Mouse (Mus musculus) forebrain, embryonic 11.5 days (tissue): ENCODE results near the gene Adamts4. TPM values are rescaled to one million over a fixed set of nuclear protein-coding genes. Genes with fewer than 3 reads are reported as not detected.
A peak's percentile ranks its signal among the peaks of the same experiment; 100 is the strongest.

Experiments used
- ATAC-seq: fragments of 200-750 bp; cut with Nextera tagmentation; replicated peaks from 2 replicates; pipeline ENCODE4 v1.8.0; 2017; ENCODE audit warnings: moderate TSS enrichment; ENCODE audit not compliant: low FRiP score
- DNase-seq: peaks from one replicate; pipeline ENCODE4 v3.0.0-alpha.2; 2017; ENCODE audit warnings: low spot score
- H3K27ac ChIP-seq: fragments of 300-500 bp; sonication (generic); 2 replicates; pipeline ENCODE4 v1.5.1; 2014; ENCODE audit warnings: low read depth, low read length
- H3K27me3 ChIP-seq: fragments of 300-500 bp; sonication (generic); 2 replicates; pipeline ENCODE4 v1.6.1; 2014; ENCODE audit warnings: mild to moderate bottlenecking, low read length, mixed read lengths; ENCODE audit not compliant: control insufficient read depth, insufficient read depth
- H3K36me3 ChIP-seq: fragments of 300-500 bp; sonication (generic); 2 replicates; pipeline ENCODE4 v1.6.1; 2014; ENCODE audit warnings: mild to moderate bottlenecking, low read length, moderate library complexity, mixed read lengths; ENCODE audit not compliant: control insufficient read depth, insufficient read depth
- H3K4me1 ChIP-seq: fragments of 300-500 bp; sonication (generic); replicated peaks from 2 replicates; pipeline ENCODE4 v1.6.1; 2014; ENCODE audit warnings: low read length, mixed read lengths; ENCODE audit not compliant: control insufficient read depth, insufficient read depth
- H3K4me2 ChIP-seq: fragments of 300-500 bp; sonication (generic); 2 replicates; pipeline ENCODE4 v1.6.1; 2014; ENCODE audit warnings: low read depth, mild to moderate bottlenecking, low read length, moderate library complexity, mixed read lengths; ENCODE audit not compliant: severe bottlenecking
- H3K4me3 ChIP-seq: fragments of 300-500 bp; sonication (generic); 2 replicates; pipeline ENCODE4 v1.5.1; 2014; ENCODE audit warnings: low read depth, low read length
- H3K9ac ChIP-seq: fragments of 300-500 bp; sonication (generic); 2 replicates; pipeline ENCODE4 v1.6.1; 2014; ENCODE audit warnings: low read length
- H3K9me3 ChIP-seq: fragments of 300-500 bp; sonication (generic); 2 replicates; pipeline ENCODE4 v1.6.1; 2016; ENCODE audit warnings: low read length, mixed read lengths; ENCODE audit not compliant: control insufficient read depth
- WGBS: fragments of 180-500 bp; shearing (Covaris S2); extraction: QIAGEN DNeasy Blood & Tissue Kit; methylation state at CpG from one replicate; pipeline ENCODE4 v1.1.7; 2014; 5-methylcytosine and 5-hydroxymethylcytosine counted together
- polyA plus RNA-seq: library from polyadenylated mRNA; unstranded; fragments of >200 nt; fragmentation: Nextera tagmentation; extraction: Ambion mirVana; gene quantifications from 2 replicates; pipeline ENCODE4 v1.2.1, GENCODE M21; 2014

The Adamts4 gene
- polyA plus RNA-seq, 1 experiment from 2014 or later = 7.1 TPM

- H3K36me3 ChIP-seq = peaks cover 7% of the 10 kb centered on the region; the same call in 1 of the 2 replicates
- peaks cover 11% of the 10 kb centered on the region; the same call in 1 of the 2 replicates for H3K4me1 ChIP-seq
Observed at GRCm38 (mm10) chr1:171280916-171281527, 30.8 kb downstream of the Adamts4 start, which contains the start of gene Ppox. Gene Ppox (minus strand): TSS chr1:171281186.

GRCm38 (mm10) chr1:171281528-171281923 is 31.3 kb downstream of the Adamts4 start:
- ATAC-seq (peak; percentile 42), DNase-seq (peak; percentile 81)
- Histone ChIP-seq H3K9ac (peak overlapping the region; percentile 61), H3K27me3 (no peaks in the 10 kb centered on the region), H3K4me2 (peak overlapping the region; percentile 88), H3K4me1 (peaks cover 11% of the 10 kb centered on the region; the same call in 1 of the 2 replicates), H3K36me3 (peaks cover 5% of the 10 kb centered on the region; the same call in 1 of the 2 replicates), H3K4me3 (peak overlapping the region; percentile 65), H3K9me3 (no peaks in the 10 kb centered on the region), H3K27ac (peak overlapping the region; percentile 68)
- under 1% methylated on average over 10 of the region's 10 CpGs for WGBS

More at GRCm38 (mm10) chr1:171280916-171281527, 30.8 kb downstream of the Adamts4 start, which contains the start of gene Ppox:
- peak; percentile 99 for ATAC-seq
- H3K27ac ChIP-seq = peak within 1 kb of the TSS; percentile 68
- peak; percentile 90 for DNase-seq
- H3K9me3 ChIP-seq = no peaks in the 10 kb centered on the region
- WGBS = under 1% methylated on average over 26 of the region's 26 CpGs
- H3K9ac ChIP-seq = peak within 1 kb of the TSS; percentile 77
- peak within 1 kb of the TSS; percentile 65 for H3K4me3 ChIP-seq
- H3K27me3 ChIP-seq = no peaks in the 10 kb centered on the region
- H3K4me2 ChIP-seq = peak within 1 kb of the TSS; percentile 88

DNA sequence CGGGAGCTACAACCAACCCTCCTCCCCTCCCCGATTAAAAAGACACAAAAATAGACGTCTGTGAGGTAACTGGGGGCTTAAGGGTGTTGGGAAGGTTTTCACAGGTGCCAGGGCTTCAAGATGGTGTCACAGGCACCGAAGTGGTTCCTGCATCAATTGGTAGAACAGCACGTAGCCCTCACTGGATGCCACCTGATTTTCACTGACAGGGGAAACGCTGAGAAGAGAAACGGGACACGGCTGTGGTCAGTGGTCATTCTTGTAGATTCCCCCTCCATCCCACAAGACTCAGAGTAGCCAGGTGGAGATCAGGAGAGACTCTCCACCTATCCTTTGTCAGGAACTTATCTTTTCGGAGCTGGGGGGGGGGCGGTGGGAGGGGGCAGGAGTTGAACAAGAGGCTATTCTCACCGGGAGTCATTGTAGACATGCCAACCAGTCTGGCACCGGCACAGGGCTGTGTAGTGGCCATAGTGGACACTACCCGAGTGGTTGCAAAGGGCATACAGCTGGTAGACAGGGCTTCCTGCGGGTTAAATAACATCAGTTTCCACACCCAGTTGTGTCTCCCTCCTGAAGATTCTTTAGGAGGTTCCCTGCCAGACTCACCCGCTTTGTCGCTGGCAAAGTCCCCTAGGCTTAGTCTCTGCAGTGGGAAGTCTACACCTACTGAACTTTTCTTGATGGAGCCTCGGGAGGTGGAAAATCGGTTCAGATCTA is 32.0 kb downstream of the Adamts4 start:
- Histone ChIP-seq H3K4me2 (no peak overlapping the region; the same call in 1 of the 2 replicates), H3K9ac (no peak overlapping the region), H3K27ac (no peak overlapping the region), H3K27me3 (no peaks in the 10 kb centered on the region), H3K9me3 (no peaks in the 10 kb centered on the region), H3K36me3 (peaks cover 3% of the 10 kb centered on the region; the same call in 1 of the 2 replicates), H3K4me1 (peaks cover 11% of the 10 kb centered on the region; the same call in 1 of the 2 replicates), H3K4me3 (peak overlapping the region; percentile 65; the same call in 1 of the 2 replicates)
- ATAC-seq = no peak
- peak; percentile 52 for DNase-seq
- WGBS = 82% methylated on average over 18 of the region's 18 CpGs

DNA sequence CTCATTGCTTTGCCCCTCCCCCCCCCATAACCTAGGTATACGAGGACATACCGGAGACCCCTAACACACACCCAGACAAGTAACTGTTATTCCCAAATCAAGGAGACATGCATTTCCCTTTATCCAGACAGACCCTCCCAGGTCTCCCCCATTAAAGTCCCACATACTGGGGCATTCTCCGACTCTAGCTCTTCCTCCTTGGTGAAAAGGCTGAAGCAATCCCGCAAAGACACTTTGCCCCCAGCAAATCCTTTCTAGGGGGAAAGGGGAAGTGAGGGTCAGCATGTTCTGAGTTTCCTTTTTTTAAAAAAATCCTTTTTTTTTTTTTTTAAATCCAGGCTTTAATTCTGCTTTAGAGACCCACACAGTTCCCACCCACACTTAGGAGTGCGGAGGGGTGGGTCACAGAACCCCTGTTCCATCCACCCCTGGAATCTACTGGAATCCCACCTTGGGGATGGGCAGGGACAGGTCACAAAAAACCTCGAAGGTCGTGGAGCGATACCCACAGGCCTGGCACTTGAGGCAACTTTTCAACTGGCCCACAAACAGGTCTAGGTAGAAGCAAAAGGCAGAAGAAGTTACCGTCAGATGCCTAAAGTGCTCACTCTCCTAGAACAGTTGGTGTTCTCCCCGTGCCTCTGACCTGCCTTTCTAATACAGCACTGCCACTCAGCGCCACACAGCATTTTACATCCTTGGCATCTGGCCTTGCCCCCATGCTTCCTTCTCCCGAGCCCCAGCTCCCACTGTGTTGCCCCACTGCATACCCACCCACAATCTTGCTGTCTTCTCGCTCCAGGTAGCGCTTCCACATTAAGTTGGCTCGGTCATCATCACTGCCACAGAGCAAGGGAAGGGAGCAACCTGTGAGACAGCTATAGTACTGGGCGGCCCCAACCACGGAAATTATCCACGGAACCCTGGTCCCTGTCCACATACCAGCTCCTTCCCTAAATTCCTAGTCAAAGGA is 33.3 kb downstream of the Adamts4 start:
- no peak overlapping the region for H3K27ac ChIP-seq
- DNase-seq (peak; percentile 46), ATAC-seq (no peak)
- peaks cover 3% of the 10 kb centered on the region; the same call in 1 of the 2 replicates for H3K36me3 ChIP-seq
- no peaks in the 10 kb centered on the region for H3K9me3 ChIP-seq
- no peaks in the 10 kb centered on the region for H3K27me3 ChIP-seq
- no peak overlapping the region for H3K4me3 ChIP-seq
- no peak overlapping the region for H3K9ac ChIP-seq
- WGBS = 93% methylated on average over 18 of the region's 18 CpGs
- H3K4me1 ChIP-seq = peaks cover 11% of the 10 kb centered on the region; the same call in 1 of the 2 replicates
- no peak overlapping the region for H3K4me2 ChIP-seq

GRCm38 (mm10) chr1:171284491-171284890 is 34.3 kb downstream of the Adamts4 start:
- Histone ChIP-seq H3K9ac (no peak overlapping the region), H3K4me3 (no peak overlapping the region), H3K4me1 (peaks cover 11% of the 10 kb centered on the region; the same call in 1 of the 2 replicates), H3K27me3 (no peaks in the 10 kb centered on the region), H3K9me3 (no peaks in the 10 kb centered on the region), H3K27ac (no peak overlapping the region), H3K36me3 (peaks cover 3% of the 10 kb centered on the region; the same call in 1 of the 2 replicates), H3K4me2 (no peak overlapping the region)
- DNase-seq (no peak), ATAC-seq (no peak)
- 93% methylated on average over 15 of the region's 15 CpGs for WGBS

DNA sequence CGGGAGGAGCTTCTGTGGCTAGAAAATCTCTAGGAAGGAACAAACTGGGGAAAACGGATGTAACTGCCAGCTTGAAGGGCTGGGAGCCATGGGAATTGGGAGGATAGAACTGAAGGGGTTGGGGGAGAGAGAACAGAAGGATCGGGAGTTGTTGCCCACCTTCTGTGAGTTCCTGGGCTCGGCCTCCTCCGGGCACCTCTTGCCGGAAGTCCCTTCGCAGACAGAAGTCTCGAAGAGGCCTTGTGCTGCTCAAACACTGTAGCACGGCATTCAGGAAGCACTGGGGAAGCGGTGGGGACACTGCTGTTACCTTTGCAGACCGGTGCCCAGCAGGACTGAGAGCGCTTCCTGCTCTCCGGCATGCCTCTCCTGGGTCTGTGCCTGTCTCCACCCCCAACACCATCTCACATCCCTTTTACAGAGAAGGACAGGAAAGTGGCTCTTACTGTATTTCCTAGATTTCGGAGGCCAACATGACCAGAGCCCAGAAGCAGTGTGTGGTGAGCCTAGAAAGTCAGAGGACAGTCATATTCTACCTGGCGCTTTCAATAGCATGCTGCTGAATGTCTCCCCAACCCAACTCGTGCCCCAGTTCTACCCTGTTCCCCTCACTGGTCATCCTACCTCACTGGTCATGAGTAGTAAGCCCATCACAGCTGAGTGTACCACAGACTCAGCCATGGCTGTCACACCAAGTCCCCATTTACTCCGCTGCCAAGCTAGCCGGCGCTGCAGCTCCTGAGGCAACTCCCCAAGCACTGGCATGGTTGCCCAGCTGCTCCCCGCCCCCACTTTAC is 35.1 kb downstream of the Adamts4 start:
- DNase-seq = no peak

GRCm38 (mm10) chr1:171286517-171286916 is 36.3 kb downstream of the Adamts4 start:
- H3K4me1 ChIP-seq = peaks cover 4% of the 10 kb centered on the region; the same call in 1 of the 2 replicates
- no peak overlapping the region for H3K27ac ChIP-seq
- no peak overlapping the region; the same call in 1 of the 2 replicates for H3K4me3 ChIP-seq
- no peaks in the 10 kb centered on the region for H3K27me3 ChIP-seq
- H3K36me3 ChIP-seq = peaks cover 3% of the 10 kb centered on the region; the same call in 1 of the 2 replicates
- DNase-seq (no peak), ATAC-seq (no peak)
- 89% methylated on average over 19 of the region's 19 CpGs for WGBS
- no peak overlapping the region for H3K9ac ChIP-seq
- no peaks in the 10 kb centered on the region for H3K9me3 ChIP-seq
- H3K4me2 ChIP-seq = peak overlapping the region; percentile 70

More for the DNA sequence above, 35.1 kb downstream of the Adamts4 start:
- H3K4me3 ChIP-seq = no peak overlapping the region
- 90% methylated on average over 20 of the region's 20 CpGs for WGBS
- no peak overlapping the region for H3K4me2 ChIP-seq
- ATAC-seq = no peak
- no peaks in the 10 kb centered on the region for H3K9me3 ChIP-seq
- peaks cover 3% of the 10 kb centered on the region; the same call in 1 of the 2 replicates for H3K36me3 ChIP-seq
- H3K4me1 ChIP-seq = peaks cover 4% of the 10 kb centered on the region; the same call in 1 of the 2 replicates
- no peaks in the 10 kb centered on the region for H3K27me3 ChIP-seq
- H3K27ac ChIP-seq = no peak overlapping the region
- H3K9ac ChIP-seq = no peak overlapping the region
